Mouse (Mus musculus) gastrocnemius, adult 8-10 months (tissue): ENCODE data around the gene Rexo4. TPM values are rescaled to one million over a fixed set of nuclear protein-coding genes. Genes with fewer than 3 reads are reported as not detected.

Source experiments
- DNase-seq, 2 experiments: peaks; one replicate each; pipeline ENCODE4 v3.0.0; 2022; ENCODE audit warnings: low spot score in 2 of 2
- total RNA-seq, 4 experiments: library from RNA; stranded (reverse); gene quantifications; 2 replicates each; pipeline ENCODE4 v1.2.4; 2022

The Rexo4 gene
- total RNA-seq, 4 experiments from 2014 or later: 11.0 to 15.8 (median 14.4) TPM

DNA sequence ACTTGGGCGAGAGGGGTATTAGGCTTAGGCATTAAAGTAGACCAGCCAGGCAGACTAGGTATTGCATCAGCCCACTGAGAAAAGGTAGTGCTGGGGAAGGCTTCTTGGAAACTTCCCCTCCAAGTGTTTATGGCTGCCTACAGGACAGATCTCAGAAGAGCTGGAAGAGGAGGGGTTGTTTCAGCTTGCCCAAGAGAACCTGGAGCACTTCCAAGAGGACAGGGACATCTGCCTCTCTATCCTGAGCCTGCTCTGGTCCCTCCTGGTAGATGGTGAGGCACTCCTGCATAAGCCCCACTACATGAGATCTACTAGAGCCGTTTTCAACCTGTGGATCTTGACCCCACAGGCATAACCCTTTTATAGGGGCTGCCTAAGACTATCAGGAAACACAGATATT lies 13.8 kb downstream of the Rexo4 start:
- DNase-seq: no peak

DNA sequence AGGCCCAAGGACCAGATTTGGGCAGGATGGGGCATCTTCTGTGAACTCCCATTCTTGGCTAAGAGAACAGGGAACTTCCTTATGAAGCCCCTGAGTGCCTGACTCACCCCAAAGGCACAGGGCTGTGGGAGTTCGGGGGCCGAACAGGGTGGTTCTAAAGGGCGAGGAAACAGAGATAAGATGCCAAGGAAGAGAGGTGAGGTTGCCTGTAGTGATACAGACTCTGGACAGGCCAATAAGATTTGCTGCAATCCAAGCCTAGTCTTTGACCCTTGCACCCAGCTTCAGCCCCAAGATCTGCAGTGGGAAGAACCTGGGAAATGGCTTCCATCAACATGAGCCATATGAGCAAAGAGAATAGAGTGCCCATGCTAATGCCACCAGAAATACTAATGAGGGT lies 20.9 kb downstream of the Rexo4 start:
- no peak for DNase-seq

DNA sequence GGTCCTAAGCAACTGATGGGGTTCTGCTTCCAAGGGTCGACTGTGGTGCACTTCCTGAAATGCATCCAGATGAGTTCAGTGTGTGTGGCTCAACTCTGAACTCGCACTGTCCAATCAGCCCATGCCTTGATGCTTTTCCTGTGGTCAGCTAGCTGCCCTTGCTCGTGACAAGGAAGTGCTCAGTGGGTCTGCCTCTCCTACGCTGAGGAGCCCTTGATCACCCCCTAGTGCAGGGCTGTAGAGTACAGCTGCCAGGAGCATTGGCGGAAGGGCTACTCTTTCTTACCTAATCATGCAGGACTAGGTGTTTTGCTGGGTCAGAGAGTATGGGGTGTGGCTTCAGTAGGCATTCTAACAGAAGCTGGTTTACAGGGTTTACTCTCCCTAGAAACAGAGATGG lies 22.6 kb downstream of the Rexo4 start:
- DNase-seq: no peak

DNA sequence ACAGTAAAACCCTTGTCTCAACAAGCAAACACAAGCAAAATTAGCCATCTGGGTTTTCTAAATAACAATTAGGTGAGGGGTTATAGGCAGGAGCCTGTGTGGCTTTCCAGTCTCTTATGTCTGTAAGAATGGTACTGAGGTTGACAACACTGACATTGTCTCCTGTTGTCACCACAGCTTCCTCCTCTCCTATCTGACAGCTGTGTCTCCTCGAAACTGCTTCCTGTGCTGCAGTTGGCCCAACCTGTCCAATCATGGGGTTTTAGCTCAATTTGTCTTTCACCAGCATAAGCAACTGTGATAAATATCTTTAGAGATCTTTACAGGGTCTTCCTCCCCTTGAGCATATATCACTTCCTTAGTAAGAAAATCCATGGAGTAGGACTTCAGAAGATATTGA lies 27.8 kb downstream of the Rexo4 start:
- DNase-seq: no peak

DNA sequence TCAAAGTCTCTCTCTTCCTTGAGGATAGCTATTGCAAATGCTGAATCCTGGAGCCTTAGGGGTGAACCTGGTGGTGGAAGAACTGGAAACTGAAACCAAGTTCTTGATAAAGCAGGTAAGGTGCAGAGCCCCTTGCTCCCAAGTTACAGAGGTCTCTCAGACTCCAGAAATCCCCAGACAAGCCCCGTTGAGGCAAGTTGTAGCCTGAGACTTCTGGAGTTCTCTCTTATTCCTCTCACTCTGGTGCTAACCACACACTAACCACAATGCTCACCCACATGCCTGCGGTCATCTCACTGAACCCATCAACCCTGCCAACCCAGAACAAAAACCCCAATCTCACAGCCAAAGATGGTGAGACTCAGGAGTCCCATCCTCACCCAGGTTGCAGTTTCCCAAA lies 28.9 kb downstream of the Rexo4 start:
- DNase-seq: no peak

DNA sequence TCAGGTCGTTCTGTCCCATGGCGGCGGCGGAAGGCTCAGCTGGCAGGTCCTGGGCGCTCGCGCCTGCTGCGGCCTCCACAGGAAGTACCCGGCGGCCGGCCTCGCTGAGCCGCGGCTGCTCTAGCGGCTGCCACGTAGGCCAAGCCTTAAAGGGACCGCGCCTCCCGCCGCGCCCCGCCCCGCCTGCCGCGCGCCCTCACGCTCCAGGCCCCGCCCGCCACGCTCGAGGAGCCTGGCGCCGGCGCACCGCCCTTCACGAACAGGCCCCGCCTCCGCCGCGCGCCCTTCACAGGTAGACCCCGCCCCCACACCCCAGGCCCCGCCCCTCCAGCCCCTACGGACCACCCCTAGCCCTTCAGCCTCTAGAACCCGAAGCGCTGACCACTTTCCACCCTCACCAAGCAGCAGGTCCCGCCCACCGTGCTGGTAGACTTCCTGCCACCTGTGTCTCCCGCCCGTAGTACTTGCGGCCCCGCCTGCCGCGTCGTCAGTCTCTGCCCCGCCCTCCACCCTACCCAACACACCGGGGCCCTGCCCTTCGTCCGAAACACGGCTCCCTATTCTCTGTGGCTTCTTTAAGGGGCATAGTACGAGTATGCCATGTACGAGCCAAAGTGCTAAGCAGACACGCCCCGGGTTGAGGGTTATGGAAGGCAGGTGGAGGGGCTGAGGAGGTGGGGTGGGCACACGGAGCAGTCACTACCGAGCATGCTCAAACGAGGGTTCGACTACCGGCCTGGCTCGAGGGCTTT lies 30.7 kb downstream of the Rexo4 start, which contains the start of the genes Surf4 and Stkld1:
Surf4 (minus strand) TSS at position 625 of the 752 bp plus-strand sequence.
Stkld1 (plus strand) TSS at position 744 of the 752 bp plus-strand sequence.
- DNase-seq: peak; percentile 89 to 95

DNA sequence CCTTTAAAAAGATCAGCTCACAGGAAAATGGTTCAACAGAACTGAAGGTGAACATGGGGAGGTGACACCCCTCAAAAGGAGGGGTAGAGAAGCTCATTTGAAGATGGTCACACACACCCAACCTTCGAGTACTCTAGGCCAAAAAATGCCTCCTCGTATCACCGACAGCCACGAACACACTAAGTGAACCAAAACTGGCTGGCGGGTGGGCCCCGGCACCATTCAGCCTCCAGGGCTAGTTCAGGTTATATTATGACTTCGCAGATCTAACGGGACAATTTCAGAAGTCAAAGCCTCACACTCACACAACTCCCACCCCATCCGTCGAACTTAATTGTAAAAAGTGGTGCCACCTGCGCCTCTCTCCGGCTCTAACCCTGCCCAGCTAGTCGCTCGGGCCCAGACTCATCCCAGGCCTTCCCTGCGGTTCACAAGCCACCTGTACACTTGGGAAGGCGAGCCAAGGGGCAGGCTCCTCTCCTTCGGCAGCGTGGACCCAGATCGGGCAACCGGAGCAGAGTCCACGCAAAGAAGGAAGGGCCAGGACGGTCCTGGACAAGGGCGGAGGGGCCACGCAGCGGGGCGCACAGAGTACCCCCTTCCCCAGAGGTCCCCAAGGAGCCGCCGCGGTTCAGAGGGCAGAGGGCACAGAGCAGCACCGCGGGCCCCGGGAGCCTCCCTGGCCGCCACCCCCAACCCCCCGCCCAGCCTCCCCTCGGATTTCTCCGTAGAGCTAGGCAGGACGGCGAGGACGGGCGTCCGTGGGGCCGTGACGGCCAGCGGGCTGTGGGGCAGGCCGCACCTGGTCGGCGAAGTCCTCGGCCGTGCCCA lies 31.5 kb downstream of the Rexo4 start:
- peak; percentile 10 to 21 for DNase-seq

DNA sequence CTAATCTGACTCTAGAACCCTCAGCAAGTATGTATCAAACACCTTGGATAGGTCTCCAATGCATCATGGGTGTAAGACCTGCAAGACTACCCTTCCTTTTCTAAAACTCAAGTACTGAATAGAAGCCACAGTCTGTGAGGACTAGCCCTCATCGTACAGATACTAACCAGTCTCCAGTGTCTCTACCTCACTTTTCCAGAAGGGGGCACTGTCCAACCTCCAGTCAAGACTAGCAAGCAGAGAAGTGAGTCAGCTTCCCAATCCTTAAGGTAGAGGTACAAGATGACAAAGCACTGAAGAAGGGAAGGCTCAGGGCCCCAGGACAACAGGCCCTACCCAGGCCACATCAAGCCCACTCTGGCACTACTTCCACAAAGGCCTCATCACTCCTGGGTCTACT lies 33.8 kb downstream of the Rexo4 start:
- peak; percentile 29 to 39 for DNase-seq

DNA sequence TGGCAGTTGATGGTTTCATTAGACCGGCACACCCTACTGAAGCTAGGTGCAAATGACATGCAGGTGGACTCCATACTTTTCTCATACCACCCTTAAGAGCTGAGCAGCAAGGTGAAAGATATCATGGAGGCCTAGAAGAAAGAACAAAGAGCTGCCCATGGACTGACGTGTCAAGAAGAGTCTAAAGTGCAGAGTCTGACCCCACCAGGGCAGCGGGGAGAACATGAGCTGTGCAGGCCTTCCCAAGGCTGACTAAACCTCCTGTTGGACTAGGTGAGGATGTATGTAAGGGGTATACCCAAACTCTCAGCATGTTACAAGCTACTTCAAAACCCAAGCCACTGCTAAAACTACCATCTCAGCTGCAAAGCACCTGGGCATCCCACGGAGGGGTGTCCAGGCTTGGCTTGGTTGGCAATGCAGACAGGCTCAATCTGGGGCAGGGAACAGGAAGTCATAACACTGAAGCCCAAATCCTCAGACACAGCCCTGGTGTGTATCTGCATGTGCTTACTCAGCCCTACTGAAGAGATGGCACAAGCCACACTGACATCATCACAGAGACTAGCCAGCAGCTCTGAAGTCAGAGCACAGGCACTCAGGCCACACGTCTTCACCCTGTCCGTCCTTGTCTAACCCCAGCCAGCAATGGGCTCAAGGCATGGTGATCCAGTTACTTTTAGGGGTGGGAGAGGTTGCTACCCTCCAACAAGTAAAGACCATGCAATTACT lies 36.3 kb downstream of the Rexo4 start:
- DNase-seq: no peak

DNA sequence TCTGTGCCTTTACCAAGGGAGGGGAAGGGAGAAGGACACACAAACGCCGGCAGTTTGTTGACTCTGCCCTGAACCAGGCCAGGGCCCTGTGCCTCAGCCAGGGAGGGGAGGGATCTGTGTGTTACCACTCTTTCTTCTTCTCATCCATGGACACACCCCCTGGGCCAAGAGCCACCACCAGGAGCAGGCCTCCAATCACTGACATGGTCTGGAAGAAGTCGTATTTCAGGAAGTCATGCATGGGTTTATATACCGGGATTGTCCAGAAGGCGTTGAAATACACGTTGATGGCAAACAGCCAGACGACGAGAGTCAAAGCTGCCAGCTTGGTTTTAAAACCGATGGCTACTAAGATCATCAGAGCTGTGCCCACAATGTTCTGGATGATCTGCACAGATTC lies 42.4 kb downstream of the Rexo4 start:
- DNase-seq: no peak

DNA sequence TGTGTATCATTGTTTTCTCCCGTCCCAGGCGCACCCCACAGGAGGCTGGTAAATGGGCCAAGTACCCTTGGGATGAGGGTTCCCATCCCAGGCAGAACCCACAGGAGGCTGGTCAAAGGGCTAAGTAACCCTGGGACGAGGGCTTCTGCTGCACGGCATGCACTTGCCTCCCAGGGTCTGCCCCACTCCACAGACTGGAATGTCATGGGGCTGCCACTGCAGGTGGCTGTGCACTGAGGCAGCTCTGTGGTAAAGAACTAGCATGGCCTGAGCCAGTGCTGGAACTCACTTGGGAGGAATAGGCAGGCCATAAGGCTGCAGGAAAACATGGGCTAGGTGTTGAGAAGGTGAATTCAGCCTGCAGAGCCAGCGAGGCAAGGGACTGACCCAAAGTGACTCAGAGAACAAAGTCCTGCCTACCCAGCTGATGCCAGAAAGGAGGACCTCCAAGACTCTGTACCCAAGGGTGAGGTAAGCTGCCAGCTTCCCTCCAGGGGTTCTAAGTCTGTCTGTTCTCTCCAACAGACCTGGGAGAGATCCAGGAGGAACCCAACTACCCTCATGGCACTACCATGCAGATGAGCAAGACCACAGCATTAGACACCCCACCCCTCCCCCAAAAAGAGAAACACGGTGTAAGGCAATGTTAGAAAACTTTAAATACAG lies 43.9 kb downstream of the Rexo4 start:
- DNase-seq: no peak

DNA sequence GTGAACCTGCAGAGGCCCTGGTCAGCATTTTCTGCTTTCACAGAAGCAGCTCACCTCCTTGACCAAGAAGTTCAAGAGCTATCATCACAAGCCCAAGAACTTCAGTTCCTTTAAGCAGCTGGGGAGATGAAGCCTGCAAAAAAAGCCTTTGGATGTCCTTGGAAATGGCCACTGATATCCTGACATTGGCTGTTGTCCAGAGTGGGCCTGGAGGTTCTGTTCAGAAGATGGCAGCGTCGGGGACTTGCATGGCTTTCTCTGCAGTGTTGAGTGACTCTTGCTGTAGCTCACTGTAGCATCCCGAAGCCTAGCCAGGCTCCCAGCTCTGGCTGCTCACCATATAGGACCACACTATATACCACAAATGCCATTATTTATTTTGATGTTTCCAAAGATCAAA lies 44.5 kb downstream of the Rexo4 start:
- no peak for DNase-seq

DNA sequence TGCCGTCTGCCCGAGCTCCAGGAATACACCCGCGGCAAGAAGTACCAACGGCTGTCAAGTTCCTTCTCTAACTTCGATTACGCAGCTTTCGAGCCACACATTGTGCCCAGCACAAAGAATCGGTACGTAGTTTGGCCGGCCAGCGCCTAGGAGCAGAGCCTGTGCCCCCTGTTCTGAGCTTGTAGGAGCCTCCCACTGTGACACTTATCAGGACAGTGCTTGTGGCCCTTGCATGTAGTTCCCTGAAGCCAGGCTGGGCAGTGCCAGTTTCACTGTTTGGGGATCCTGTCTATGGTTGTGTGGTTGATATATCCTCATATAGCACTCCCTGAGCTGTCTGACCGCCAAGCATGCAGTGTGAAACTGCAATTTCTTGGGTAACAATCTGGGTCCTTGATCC lies 47.4 kb downstream of the Rexo4 start:
- DNase-seq: no peak

DNA sequence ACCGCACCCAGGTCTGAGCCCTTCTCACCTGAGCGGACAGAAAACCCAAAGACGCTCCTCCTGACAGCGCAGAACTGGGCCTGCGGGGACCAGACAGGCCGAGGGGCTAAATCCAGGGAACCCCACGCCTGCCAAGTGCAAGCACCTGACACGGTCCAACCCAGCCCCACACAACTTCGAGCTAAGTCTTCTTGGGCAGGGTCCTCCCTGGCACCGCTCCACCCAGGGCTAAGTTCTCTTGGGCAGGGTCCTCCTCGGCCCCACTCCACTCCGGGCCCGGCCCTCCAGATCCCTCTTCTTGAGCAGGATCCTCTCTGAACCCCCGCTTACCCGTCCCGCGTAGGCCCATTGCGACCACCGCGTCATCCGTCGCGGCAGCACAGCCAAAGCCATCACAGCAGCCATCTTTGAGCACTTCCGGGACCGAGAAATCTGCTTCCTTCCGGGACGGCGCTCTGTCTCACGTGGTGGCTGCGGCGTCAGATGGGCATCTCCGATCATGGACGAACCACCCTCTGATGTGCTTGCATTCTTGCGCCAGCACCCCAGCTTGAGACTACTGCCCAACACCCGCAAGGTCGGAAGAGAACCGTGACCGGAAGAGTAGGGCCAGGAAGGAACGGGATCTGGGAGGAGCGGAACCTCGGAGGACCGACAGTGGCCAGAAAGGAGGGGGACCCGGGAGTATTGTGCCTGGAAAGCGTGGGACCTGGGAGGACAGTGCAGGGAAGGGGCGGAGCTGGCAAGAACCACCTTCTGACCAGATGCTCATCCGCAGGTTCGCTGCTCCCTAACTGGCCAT lies 48.1 kb downstream of the Rexo4 start, which contains the start of the genes Surf2 and Surf1:
Surf2 (plus strand) TSS at position 441 of the 802 bp plus-strand sequence.
Surf1 (minus strand) TSS at position 604 of the 802 bp plus-strand sequence.
- DNase-seq: peak; percentile 63 to 66

DNA sequence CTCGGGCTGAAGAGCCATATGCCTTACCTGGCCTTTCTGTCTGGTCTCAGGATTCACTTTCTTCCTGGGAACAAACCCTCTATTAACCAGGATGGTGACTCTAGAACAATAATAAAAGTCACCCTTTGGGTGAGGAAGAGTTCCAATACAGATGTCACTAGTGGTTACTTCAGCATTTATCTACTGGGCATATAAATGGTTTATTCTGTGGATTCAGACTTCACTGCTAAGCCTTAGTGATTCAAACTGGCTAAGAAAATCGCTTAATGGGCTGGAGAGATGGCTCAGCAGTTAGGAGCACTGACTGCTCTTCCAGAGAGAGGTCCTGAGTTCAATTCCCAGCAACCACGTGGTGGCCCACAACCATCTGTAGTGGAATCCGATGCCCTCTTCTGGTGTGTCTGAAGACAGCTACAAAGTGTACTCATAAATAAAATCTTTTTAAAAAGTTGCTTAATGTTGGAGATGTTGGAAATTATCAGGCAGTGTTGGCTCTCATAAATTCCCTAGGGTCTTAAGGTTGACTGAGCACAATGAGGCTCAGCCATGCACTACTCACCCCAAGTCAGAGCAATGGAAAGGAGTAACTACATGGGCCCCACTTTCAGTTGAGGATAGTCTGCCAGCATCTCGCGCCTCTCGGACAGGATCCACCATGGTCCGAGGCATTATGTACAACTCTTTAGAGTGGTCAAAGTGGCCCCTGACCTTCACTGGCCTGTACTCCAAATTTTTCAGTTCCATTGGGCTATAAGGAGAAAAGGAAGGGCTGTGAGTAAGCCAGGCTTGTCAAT lies 49.8 kb downstream of the Rexo4 start:
- DNase-seq: no peak

DNA sequence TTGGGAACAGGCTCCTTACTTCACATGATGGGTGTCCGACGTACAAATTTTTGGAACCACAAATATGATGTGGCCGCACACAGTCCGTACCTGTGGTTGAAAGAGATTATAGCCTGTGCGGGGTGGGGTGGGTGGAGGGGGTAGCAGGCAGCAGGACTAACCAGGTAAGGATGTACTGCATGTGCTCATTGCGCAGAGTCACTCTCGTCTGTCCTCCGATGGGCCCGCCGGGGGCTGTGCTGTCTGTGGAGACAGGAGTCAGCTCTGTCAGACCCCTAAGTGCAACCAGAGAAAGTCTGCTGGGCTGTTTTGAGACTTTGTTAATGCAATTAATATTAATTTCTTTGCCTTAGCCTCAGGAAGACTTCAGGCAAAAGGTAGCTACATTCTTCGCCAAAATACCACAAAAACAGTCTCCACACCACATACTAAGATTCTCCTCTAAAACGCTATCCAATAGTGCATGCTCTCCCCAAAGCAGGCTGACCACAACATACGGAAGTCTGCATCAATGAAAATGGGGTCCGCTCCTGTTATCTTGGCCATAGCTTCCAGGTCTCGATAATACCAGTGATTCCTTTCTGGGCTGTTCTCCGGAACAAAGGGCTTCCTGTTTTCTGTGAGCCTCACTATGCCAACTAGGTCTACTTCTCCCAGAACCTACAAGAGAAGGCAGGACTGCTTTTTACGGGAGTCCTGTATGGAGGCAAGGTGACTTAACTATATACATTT lies 50.6 kb downstream of the Rexo4 start:
- no peak for DNase-seq

DNA sequence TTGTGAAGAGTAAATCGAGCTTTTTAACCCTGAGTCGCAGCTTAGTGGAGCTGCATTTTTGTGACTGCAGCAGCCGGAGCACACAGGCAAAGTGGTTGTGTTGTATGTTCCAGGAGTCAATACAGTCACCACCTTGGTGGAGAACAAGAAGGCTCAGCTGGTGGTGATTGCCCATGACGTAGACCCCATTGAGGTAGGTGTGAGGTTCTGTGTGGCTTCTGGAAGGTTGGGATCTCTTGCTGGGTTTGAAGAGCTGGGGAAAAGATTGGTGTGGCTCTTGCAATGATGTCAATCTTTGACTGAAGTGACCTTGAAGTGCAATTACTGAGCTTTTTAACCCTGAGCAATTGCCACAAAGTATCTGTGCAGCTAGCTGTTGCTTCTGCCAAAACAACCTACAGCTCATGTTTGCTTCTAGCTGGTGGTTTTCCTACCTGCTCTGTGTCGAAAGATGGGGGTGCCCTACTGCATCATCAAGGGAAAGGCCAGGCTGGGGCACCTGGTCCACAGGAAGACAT lies 51.9 kb downstream of the Rexo4 start:
- DNase-seq: no peak

DNA sequence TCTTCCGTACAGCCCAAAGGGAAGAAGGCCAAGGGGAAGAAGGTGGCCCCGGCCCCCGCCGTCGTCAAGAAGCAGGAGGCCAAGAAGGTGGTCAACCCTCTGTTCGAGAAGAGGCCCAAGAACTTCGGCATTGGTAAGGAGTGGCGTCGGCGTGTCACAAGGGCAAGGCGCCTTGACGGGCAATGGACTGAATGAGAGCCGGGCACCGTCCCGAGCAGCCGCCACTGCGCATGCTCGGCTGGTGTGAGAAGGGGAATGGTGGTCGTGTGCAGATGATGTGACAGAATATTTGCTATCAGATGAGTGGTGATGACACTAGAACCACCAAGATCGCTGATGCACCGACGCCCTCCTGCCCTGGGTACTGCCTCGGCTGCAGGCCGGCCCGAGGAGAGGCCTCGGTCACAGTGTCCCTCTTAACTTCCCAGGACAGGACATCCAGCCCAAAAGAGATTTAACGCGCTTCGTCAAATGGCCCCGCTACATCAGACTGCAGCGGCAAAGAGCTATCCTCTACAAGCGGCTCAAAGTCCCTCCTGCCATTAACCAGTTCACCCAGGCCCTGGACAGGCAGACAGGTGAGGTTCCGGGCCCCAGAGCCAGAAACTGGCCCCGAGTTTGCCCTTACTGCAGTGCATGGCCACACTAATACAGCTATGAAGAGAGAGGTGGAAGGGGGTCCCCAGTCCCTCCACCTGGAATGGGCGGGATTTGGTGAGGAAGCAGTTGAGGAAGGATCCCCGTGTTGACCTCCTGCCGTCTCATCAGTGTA lies 53.0 kb downstream of the Rexo4 start:
- DNase-seq: peak in 1 of 2 experiments; percentile 42
